Mouse (Mus musculus) stomach, embryonic 16.5 days (tissue): Measurements from ENCODE around the gene Vps9d1. TPM values are rescaled to one million over a fixed set of nuclear protein-coding genes. Genes with fewer than 3 reads are reported as not detected.

Experiments used
- ATAC-seq: fragments of 200-750 bp; cut with Nextera tagmentation; 2 replicates; pipeline ENCODE4 v1.8.0; 2017; ENCODE audit warnings: moderate number of reproducible peaks, moderate TSS enrichment; ENCODE audit not compliant: insufficient read depth, low FRiP score
- H3K27ac ChIP-seq: fragments of 300-500 bp; sonication (generic); 2 replicates; pipeline ENCODE4 v1.5.1; 2014; ENCODE audit warnings: low read length
- H3K27me3 ChIP-seq: fragments of 300-500 bp; sonication (generic); 2 replicates; pipeline ENCODE4 v1.6.1; 2014; ENCODE audit warnings: low read length, control low read depth, mixed read lengths; ENCODE audit not compliant: control insufficient read depth, insufficient read depth
- H3K36me3 ChIP-seq: fragments of 300-500 bp; sonication (generic); 2 replicates; pipeline ENCODE4 v1.6.1; 2014; ENCODE audit warnings: low read length; ENCODE audit not compliant: control insufficient read depth, insufficient read depth
- H3K4me1 ChIP-seq: fragments of 300-500 bp; sonication (generic); 2 replicates; pipeline ENCODE4 v1.6.1; 2014; ENCODE audit warnings: low read length, control low read depth, mixed read lengths; ENCODE audit not compliant: control insufficient read depth, insufficient read depth
- H3K4me2 ChIP-seq: fragments of 300-500 bp; sonication (generic); 2 replicates; pipeline ENCODE4 v1.6.1; 2014; ENCODE audit warnings: low read depth, low read length, mixed read lengths
- H3K4me3 ChIP-seq: fragments of 300-500 bp; sonication (generic); replicated peaks from 2 replicates; pipeline ENCODE4 v1.5.1; 2014; ENCODE audit warnings: mild to moderate bottlenecking, low read length
- H3K9ac ChIP-seq: fragments of 300-500 bp; sonication (generic); 2 replicates; pipeline ENCODE4 v1.6.1; 2014; ENCODE audit warnings: low read length
- H3K9me3 ChIP-seq: fragments of 300-500 bp; sonication (generic); replicated peaks from 2 replicates; pipeline ENCODE4 v1.6.1; 2016; ENCODE audit warnings: low read length, control low read depth; ENCODE audit not compliant: control insufficient read depth
- WGBS: fragments of 180-500 bp; shearing (Covaris S2); extraction: QIAGEN DNeasy Blood & Tissue Kit; methylation state at CpG from one replicate; pipeline ENCODE4 v1.1.7; 2014; 5-methylcytosine and 5-hydroxymethylcytosine counted together
- polyA plus RNA-seq: library from polyadenylated mRNA; unstranded; fragments of >200 nt; fragmentation: Nextera tagmentation; extraction: Ambion mirVana; gene quantifications from 2 replicates; pipeline ENCODE4 v1.2.1, GENCODE M21; 2015

Vps9d1 gene
- polyA plus RNA-seq, 1 experiment from 2014 or later = 20.0 TPM

GRCm38 (mm10) chr8:123245543-123245942, 8.6 kb downstream of the Vps9d1 start:
- Histone ChIP-seq H3K27me3 (no peaks in the 10 kb centered on the region), H3K27ac (no peak overlapping the region), H3K9me3 (no peaks in the 10 kb centered on the region), H3K9ac (no peak overlapping the region), H3K4me1 (no peaks in the 10 kb centered on the region), H3K4me2 (no peak overlapping the region), H3K36me3 (0 out of 2 replicates have a peak, but pooled peaks cover 13% of the 10 kb centered on the region), H3K4me3 (no peak overlapping the region)
- ATAC-seq = no peak
- WGBS = 85% methylated on average over 12 of the region's 12 CpGs

- Histone ChIP-seq H3K4me1 (no peaks in the 10 kb centered on the region), H3K4me2 (no peak overlapping the region), H3K4me3 (no peak overlapping the region), H3K27me3 (no peaks in the 10 kb centered on the region), H3K9ac (no peak overlapping the region), H3K27ac (no peak overlapping the region), H3K36me3 (0 out of 2 replicates have a peak, but pooled peaks cover 13% of the 10 kb centered on the region), H3K9me3 (no peaks in the 10 kb centered on the region)
- no peak for ATAC-seq
- WGBS = 89% methylated on average over 4 of the region's 4 CpGs
Observed at GRCm38 (mm10) chr8:123244382-123244781, 9.8 kb downstream of the Vps9d1 start.

- H3K4me3 ChIP-seq = no peak overlapping the region
Observed at GRCm38 (mm10) chr8:123243053-123243452, 11.1 kb downstream of the Vps9d1 start.

GRCm38 (mm10) chr8:123242107-123242923, 11.8 kb downstream of the Vps9d1 start:
- Histone ChIP-seq H3K27me3 (no peaks in the 10 kb centered on the region), H3K4me2 (no peak overlapping the region), H3K9ac (no peak overlapping the region), H3K36me3 (no peaks in the 10 kb centered on the region), H3K4me3 (no peak overlapping the region), H3K9me3 (no peaks in the 10 kb centered on the region), H3K4me1 (no peaks in the 10 kb centered on the region), H3K27ac (no peak overlapping the region)
- WGBS = 83% methylated on average over 7 of the region's 7 CpGs
- no peak for ATAC-seq

More at GRCm38 (mm10) chr8:123243053-123243452, 11.1 kb downstream of the Vps9d1 start:
- H3K4me2 ChIP-seq = no peak overlapping the region
- H3K9ac ChIP-seq = no peak overlapping the region
- H3K4me1 ChIP-seq = no peaks in the 10 kb centered on the region
- 0 out of 2 replicates have a peak, but pooled peaks cover 6% of the 10 kb centered on the region for H3K36me3 ChIP-seq
- no peaks in the 10 kb centered on the region for H3K9me3 ChIP-seq
- H3K27ac ChIP-seq = no peak overlapping the region
- ATAC-seq = no peak
- 64% methylated on average over 11 of the region's 11 CpGs for WGBS
- no peaks in the 10 kb centered on the region for H3K27me3 ChIP-seq

GRCm38 (mm10) chr8:123239398-123239797, 14.8 kb downstream of the Vps9d1 start:
- no peak for ATAC-seq
- H3K9me3 ChIP-seq = no peaks in the 10 kb centered on the region
- H3K27me3 ChIP-seq = peaks cover 4% of the 10 kb centered on the region; the same call in 1 of the 2 replicates
- no peak overlapping the region for H3K4me2 ChIP-seq
- no peaks in the 10 kb centered on the region for H3K36me3 ChIP-seq
- H3K27ac ChIP-seq = no peak overlapping the region
- H3K9ac ChIP-seq = no peak overlapping the region
- peaks cover 6% of the 10 kb centered on the region; the same call in 1 of the 2 replicates for H3K4me1 ChIP-seq
- 86% methylated on average over 10 of the region's 10 CpGs for WGBS
- H3K4me3 ChIP-seq = no peak overlapping the region

GRCm38 (mm10) chr8:123235520-123236497, 18.3 kb downstream of the Vps9d1 start, which contains the start of gene Spata2l:
Gene Spata2l, minus strand, starts transcription at chr8:123236233.
- H3K9ac ChIP-seq = peak within 1 kb of the TSS; percentile 74
- H3K27me3 ChIP-seq = peaks cover 6% of the 10 kb centered on the region; the same call in 1 of the 2 replicates
- WGBS = 1% methylated on average over 57 of the region's 57 CpGs
- H3K4me1 ChIP-seq = peaks cover 6% of the 10 kb centered on the region; the same call in 1 of the 2 replicates
- peak within 1 kb of the TSS; percentile 94 for H3K4me2 ChIP-seq
- H3K9me3 ChIP-seq = no peaks in the 10 kb centered on the region
- H3K36me3 ChIP-seq = no peaks in the 10 kb centered on the region
- peak within 1 kb of the TSS; percentile 61 for H3K4me3 ChIP-seq
- peak; percentile 93 for ATAC-seq
- no peak within 1 kb of the TSS for H3K27ac ChIP-seq

GRCm38 (mm10) chr8:123234918-123235519, 19.1 kb downstream of the Vps9d1 start:
- ATAC-seq = no peak
- Histone ChIP-seq H3K4me1 (peaks cover 6% of the 10 kb centered on the region; the same call in 1 of the 2 replicates), H3K27me3 (peaks cover 6% of the 10 kb centered on the region; the same call in 1 of the 2 replicates), H3K4me3 (peak overlapping the region; percentile 61), H3K9ac (peak overlapping the region; percentile 74), H3K4me2 (peak overlapping the region; percentile 94), H3K27ac (no peak overlapping the region), H3K36me3 (no peaks in the 10 kb centered on the region), H3K9me3 (no peaks in the 10 kb centered on the region)
- 26% methylated on average over 13 of the region's 13 CpGs for WGBS

- Histone ChIP-seq H3K27ac (no peak overlapping the region), H3K4me2 (no peak overlapping the region), H3K9me3 (no peaks in the 10 kb centered on the region), H3K9ac (no peak overlapping the region), H3K4me3 (no peak overlapping the region), H3K36me3 (no peaks in the 10 kb centered on the region), H3K27me3 (peaks cover 6% of the 10 kb centered on the region; the same call in 1 of the 2 replicates), H3K4me1 (peaks cover 6% of the 10 kb centered on the region; the same call in 1 of the 2 replicates)
- WGBS = 78% methylated on average over 11 of the region's 11 CpGs
- no peak for ATAC-seq
Observed at GRCm38 (mm10) chr8:123233760-123234159, 20.4 kb downstream of the Vps9d1 start.
